Mouse (Mus musculus) hindbrain, embryonic 15.5 days (tissue): Measurements from ENCODE around the gene Vps16. TPM values are rescaled to one million over a fixed set of nuclear protein-coding genes. Genes with fewer than 3 reads are reported as not detected.

ENCODE experiments used
- ATAC-seq: fragments of 200-750 bp; cut with Nextera tagmentation; 2 replicates; pipeline ENCODE4 v1.8.0; 2017; ENCODE audit warnings: low read depth, moderate number of reproducible peaks, moderate TSS enrichment; ENCODE audit not compliant: low FRiP score
- H3K27ac ChIP-seq: fragments of 300-500 bp; sonication (generic); replicated peaks from 2 replicates; pipeline ENCODE4 v1.5.1; 2015; ENCODE audit warnings: mild to moderate bottlenecking, inconsistent platforms
- H3K27me3 ChIP-seq: fragments of 300-500 bp; sonication (generic); 2 replicates; pipeline ENCODE4 v1.6.1; 2015; ENCODE audit warnings: control low read depth, inconsistent platforms
- H3K36me3 ChIP-seq: fragments of 300-500 bp; sonication (generic); 2 replicates; pipeline ENCODE4 v1.6.1; 2015; ENCODE audit warnings: control low read depth, inconsistent platforms
- H3K4me1 ChIP-seq: fragments of 300-500 bp; sonication (generic); replicated peaks from 2 replicates; pipeline ENCODE4 v1.6.1; 2015; ENCODE audit warnings: control low read depth, inconsistent platforms
- H3K4me2 ChIP-seq: fragments of 300-500 bp; sonication (generic); 2 replicates; pipeline ENCODE4 v1.6.1; 2015; ENCODE audit warnings: moderate library complexity, mild to moderate bottlenecking, inconsistent platforms
- H3K4me3 ChIP-seq: fragments of 300-500 bp; sonication (generic); 2 replicates; pipeline ENCODE4 v1.5.1; 2015; ENCODE audit warnings: mild to moderate bottlenecking, inconsistent platforms
- H3K9ac ChIP-seq: fragments of 300-500 bp; sonication (generic); 2 replicates; pipeline ENCODE4 v1.6.1; 2015; ENCODE audit warnings: inconsistent platforms
- H3K9me3 ChIP-seq: fragments of 300-500 bp; sonication (generic); 2 replicates; pipeline ENCODE4 v1.6.1; 2016; ENCODE audit warnings: control low read depth, inconsistent platforms
- WGBS: fragments of 180-500 bp; shearing (Covaris S2); methylation state at CpG from one replicate; pipeline ENCODE4 v1.1.7; 2015; 5-methylcytosine and 5-hydroxymethylcytosine counted together
- polyA plus RNA-seq: library from polyadenylated mRNA; unstranded; fragments of >200 nt; fragmentation: Nextera tagmentation; extraction: Ambion mirVana; gene quantifications from 2 replicates; pipeline ENCODE4 v1.2.1, GENCODE M21; 2015

The Vps16 gene
- polyA plus RNA-seq, result 102 and 105 TPM in 2 replicates

- H3K36me3 ChIP-seq, result 0 out of 2 replicates have a peak, but pooled peaks cover 2% of the 10 kb centered on the region
- ATAC-seq, result peak; percentile 94
- peaks cover 51% of the 10 kb centered on the region for H3K4me1 ChIP-seq
- H3K27ac ChIP-seq, result peak within 1 kb of the TSS; percentile 98
- no peaks in the 10 kb centered on the region for H3K27me3 ChIP-seq
- H3K9me3 ChIP-seq, result no peaks in the 10 kb centered on the region
- H3K4me3 ChIP-seq, result peak within 1 kb of the TSS; percentile 96
- H3K4me2 ChIP-seq, result peak within 1 kb of the TSS; percentile 78
- 0% methylated on average over 57 of the region's 58 CpGs for WGBS
- peak within 1 kb of the TSS; percentile 88 for H3K9ac ChIP-seq
Observed at GRCm38 (mm10) chr2:130424126-130424853, at the start of gene Vps16, which contains the start of gene Pced1a. Vps16 (plus strand) TSS chr2:130424339. Pced1a (minus strand) TSS chr2:130424701.

GRCm38 (mm10) chr2:130374951-130375350, 49.2 kb upstream of the Vps16 start:
- WGBS, result 81% methylated on average over 4 of the region's 4 CpGs
- H3K4me2 ChIP-seq, result no peak overlapping the region
- no peaks in the 10 kb centered on the region for H3K36me3 ChIP-seq
- H3K9ac ChIP-seq, result no peak overlapping the region
- ATAC-seq, result no peak
- no peak overlapping the region for H3K27ac ChIP-seq
- no peaks in the 10 kb centered on the region for H3K4me1 ChIP-seq
- H3K27me3 ChIP-seq, result no peaks in the 10 kb centered on the region
- no peaks in the 10 kb centered on the region for H3K9me3 ChIP-seq
- H3K4me3 ChIP-seq, result no peak overlapping the region

GRCm38 (mm10) chr2:130383205-130383604, 40.9 kb upstream of the Vps16 start:
- no peak overlapping the region for H3K9ac ChIP-seq
- WGBS, result 47% methylated on average over 3 of the region's 3 CpGs

GRCm38 (mm10) chr2:130383895-130384294, 40.2 kb upstream of the Vps16 start:
- H3K27me3 ChIP-seq, result no peaks in the 10 kb centered on the region; the same call in 1 of the 2 replicates
- WGBS, result 66% methylated on average over 6 of the region's 6 CpGs
- no peak overlapping the region for H3K27ac ChIP-seq
- H3K4me2 ChIP-seq, result no peak overlapping the region
- H3K9me3 ChIP-seq, result no peaks in the 10 kb centered on the region
- H3K36me3 ChIP-seq, result no peaks in the 10 kb centered on the region
- H3K4me1 ChIP-seq, result no peaks in the 10 kb centered on the region
- no peak overlapping the region for H3K4me3 ChIP-seq
- no peak for ATAC-seq
- no peak overlapping the region for H3K9ac ChIP-seq

More at GRCm38 (mm10) chr2:130383205-130383604, 40.9 kb upstream of the Vps16 start:
- Histone ChIP-seq H3K4me1 (no peaks in the 10 kb centered on the region), H3K27ac (no peak overlapping the region), H3K27me3 (no peaks in the 10 kb centered on the region; the same call in 1 of the 2 replicates), H3K36me3 (no peaks in the 10 kb centered on the region), H3K4me3 (no peak overlapping the region), H3K9me3 (no peaks in the 10 kb centered on the region), H3K4me2 (no peak overlapping the region)
- ATAC-seq, result no peak

- ATAC-seq, result no peak
- H3K4me3 ChIP-seq, result no peak overlapping the region
- no peak overlapping the region for H3K9ac ChIP-seq
- H3K4me2 ChIP-seq, result no peak overlapping the region
- no peaks in the 10 kb centered on the region for H3K4me1 ChIP-seq
- 85% methylated on average over 1 of the region's 1 CpGs for WGBS
- no peaks in the 10 kb centered on the region; the same call in 1 of the 2 replicates for H3K27me3 ChIP-seq
- H3K9me3 ChIP-seq, result no peaks in the 10 kb centered on the region
- no peak overlapping the region for H3K27ac ChIP-seq
- H3K36me3 ChIP-seq, result no peaks in the 10 kb centered on the region
Observed at GRCm38 (mm10) chr2:130386212-130386611, 37.9 kb upstream of the Vps16 start.

GRCm38 (mm10) chr2:130388796-130389195, 35.3 kb upstream of the Vps16 start:
- ATAC-seq, result no peak
- no peaks in the 10 kb centered on the region; the same call in 1 of the 2 replicates for H3K36me3 ChIP-seq
- H3K4me2 ChIP-seq, result no peak overlapping the region
- H3K27ac ChIP-seq, result no peak overlapping the region
- WGBS, result 72% methylated on average over 2 of the region's 2 CpGs
- no peaks in the 10 kb centered on the region for H3K9me3 ChIP-seq
- no peak overlapping the region for H3K9ac ChIP-seq
- no peaks in the 10 kb centered on the region for H3K4me1 ChIP-seq
- no peaks in the 10 kb centered on the region for H3K27me3 ChIP-seq
- no peak overlapping the region for H3K4me3 ChIP-seq

- no peaks in the 10 kb centered on the region for H3K27me3 ChIP-seq
- WGBS, result 92% methylated on average over 11 of the region's 11 CpGs
Observed at GRCm38 (mm10) chr2:130390993-130391625, 33.0 kb upstream of the Vps16 start.

GRCm38 (mm10) chr2:130392836-130393235, 31.3 kb upstream of the Vps16 start:
- Histone ChIP-seq H3K4me3 (no peak overlapping the region), H3K4me2 (no peak overlapping the region), H3K27me3 (no peaks in the 10 kb centered on the region), H3K9ac (no peak overlapping the region), H3K9me3 (no peaks in the 10 kb centered on the region), H3K4me1 (peaks cover 12% of the 10 kb centered on the region), H3K27ac (no peak overlapping the region), H3K36me3 (no peaks in the 10 kb centered on the region; the same call in 1 of the 2 replicates)
- no peak for ATAC-seq
- WGBS, result 88% methylated on average over 3 of the region's 3 CpGs

More at GRCm38 (mm10) chr2:130390993-130391625, 33.0 kb upstream of the Vps16 start:
- H3K4me3 ChIP-seq, result no peak overlapping the region
- H3K27ac ChIP-seq, result no peak overlapping the region
- ATAC-seq, result no peak
- H3K36me3 ChIP-seq, result no peaks in the 10 kb centered on the region; the same call in 1 of the 2 replicates
- no peaks in the 10 kb centered on the region for H3K4me1 ChIP-seq
- H3K4me2 ChIP-seq, result no peak overlapping the region
- no peaks in the 10 kb centered on the region for H3K9me3 ChIP-seq
- H3K9ac ChIP-seq, result no peak overlapping the region

- Histone ChIP-seq H3K27me3 (no peaks in the 10 kb centered on the region), H3K4me2 (no peak overlapping the region), H3K9me3 (no peaks in the 10 kb centered on the region), H3K4me1 (peaks cover 16% of the 10 kb centered on the region), H3K27ac (no peak overlapping the region), H3K4me3 (no peak overlapping the region), H3K36me3 (no peaks in the 10 kb centered on the region; the same call in 1 of the 2 replicates), H3K9ac (no peak overlapping the region)
- WGBS, result 97% methylated on average over 11 of the region's 11 CpGs
- no peak for ATAC-seq
Observed at GRCm38 (mm10) chr2:130395696-130396095, 28.4 kb upstream of the Vps16 start.

- WGBS, result 1% methylated on average over 40 of the region's 53 CpGs
- no peaks in the 10 kb centered on the region for H3K27me3 ChIP-seq
- peak within 1 kb of the TSS; percentile 46 for H3K4me3 ChIP-seq
- H3K9me3 ChIP-seq, result no peaks in the 10 kb centered on the region
- peak within 1 kb of the TSS; percentile 48 for H3K9ac ChIP-seq
- peak; percentile 81 for ATAC-seq
- H3K36me3 ChIP-seq, result no peaks in the 10 kb centered on the region; the same call in 1 of the 2 replicates
- H3K4me1 ChIP-seq, result peaks cover 16% of the 10 kb centered on the region
- peak within 1 kb of the TSS; percentile 87 for H3K4me2 ChIP-seq
- no peak within 1 kb of the TSS for H3K27ac ChIP-seq
Observed at GRCm38 (mm10) chr2:130397186-130397985, 26.8 kb upstream of the Vps16 start, which contains the start of gene Cpxm1. Cpxm1 (minus strand) TSS chr2:130397574.

GRCm38 (mm10) chr2:130398091-130398490, 26.0 kb upstream of the Vps16 start:
- WGBS, result 21% methylated on average over 14 of the region's 14 CpGs
- peaks cover 16% of the 10 kb centered on the region for H3K4me1 ChIP-seq

More at GRCm38 (mm10) chr2:130398091-130398490, 26.0 kb upstream of the Vps16 start:
- Histone ChIP-seq H3K27me3 (no peaks in the 10 kb centered on the region), H3K9ac (no peak overlapping the region), H3K36me3 (no peaks in the 10 kb centered on the region; the same call in 1 of the 2 replicates), H3K9me3 (no peaks in the 10 kb centered on the region), H3K27ac (no peak overlapping the region), H3K4me2 (peak overlapping the region; percentile 87), H3K4me3 (peak overlapping the region; percentile 46)
- ATAC-seq, result no peak
